Mouse (Mus musculus) CH12.LX (cell line): ENCODE measurements around the gene Cdc40. TPM values are rescaled to one million over a fixed set of nuclear protein-coding genes. Genes with fewer than 3 reads are reported as not detected.

ENCODE experiments used
- DNase-seq: peaks from one replicate; pipeline ENCODE4 v3.0.0-alpha.2; 2013; ENCODE audit errors: extremely low read depth
- H3K27ac ChIP-seq: 2 replicates; pipeline ENCODE4 v1.5.1; 2012; ENCODE audit warnings: low read depth, mild to moderate bottlenecking, control low read depth, moderate library complexity; ENCODE audit not compliant: insufficient read depth
- H3K27me3 ChIP-seq: replicated peaks from 2 replicates; pipeline ENCODE3; 2012; ENCODE audit warnings: inconsistent platforms
- H3K36me3 ChIP-seq, 2 experiments: replicated peaks in 1 of 2; 2 replicates each; pipeline versions ENCODE3 to v1.6.1; 2012; ENCODE audit warnings: inconsistent platforms in 1 of 2, low read length in 1 of 2, mild to moderate bottlenecking in 1 of 2, mixed read lengths in 1 of 2, moderate library complexity in 1 of 2; ENCODE audit not compliant: control insufficient read depth in 1 of 2, insufficient read depth in 1 of 2
- H3K4me1 ChIP-seq, 2 experiments: 2 replicates each; pipeline ENCODE4 v1.6.1; 2012; ENCODE audit warnings: inconsistent platforms in 1 of 2, moderate library complexity in 1 of 2; ENCODE audit not compliant: insufficient read depth in 2 of 2, control insufficient read depth in 1 of 2
- H3K4me2 ChIP-seq: 2 replicates; pipeline ENCODE4 v1.6.1; 2012; ENCODE audit warnings: low read depth, mild to moderate bottlenecking, control low read depth; ENCODE audit not compliant: poor library complexity, insufficient read depth, severe bottlenecking
- H3K4me3 ChIP-seq, 3 experiments: fragments of 150-350 bp in 1 of 3; sonication (generic) in 1 of 3; replicated peaks in 1 of 3; 2 replicates each; pipeline versions ENCODE3 to v1.5.1; 2011 to 2012; ENCODE audit warnings: low read depth in 2 of 3, low read length in 2 of 3, mild to moderate bottlenecking in 2 of 3, moderate library complexity in 2 of 3, control low read depth in 1 of 3, improper control_type of control experiment in 1 of 3, inconsistent platforms in 1 of 3, mixed read lengths in 1 of 3; ENCODE audit not compliant: poor library complexity in 1 of 3
- H3K79me2 ChIP-seq: replicated peaks from 2 replicates; pipeline ENCODE4 v1.6.1; 2012; ENCODE audit warnings: mild to moderate bottlenecking, moderate library complexity; ENCODE audit not compliant: control insufficient read depth, poor library complexity, insufficient read depth, severe bottlenecking; ENCODE audit errors: extremely low read depth
- H3K9ac ChIP-seq: 2 replicates; pipeline ENCODE4 v1.6.1; 2012; ENCODE audit warnings: low read depth, mild to moderate bottlenecking, control low read depth, moderate library complexity; ENCODE audit not compliant: insufficient read depth
- H3K9me3 ChIP-seq: replicated peaks from 2 replicates; pipeline ENCODE3; 2012; ENCODE audit warnings: low read length, inconsistent platforms, mixed read lengths
- BHLHE40 ChIP-seq: IDR thresholded peaks from 2 replicates; pipeline ENCODE4 v1.6.1; 2011; ENCODE audit warnings: mild to moderate bottlenecking, low read depth, low read length, improper control_type of control experiment
- CHD1 ChIP-seq: IDR thresholded peaks from 2 replicates; pipeline ENCODE4 v1.6.1; 2012; ENCODE audit warnings: low read depth, low read length, improper control_type of control experiment, inconsistent platforms
- CHD2 ChIP-seq: IDR thresholded peaks from 2 replicates; pipeline ENCODE4 v1.6.1; 2011; ENCODE audit warnings: low read length, improper control_type of control experiment
- CTCF ChIP-seq, 2 experiments: IDR thresholded peaks in 1 of 2; conservative IDR thresholded peaks in 1 of 2; 2 replicates each; pipeline ENCODE4 v1.5.1; 2011 to 2012; ENCODE audit warnings: low read depth in 2 of 2, low read length in 2 of 2, improper control_type of control experiment in 1 of 2, inconsistent platforms in 1 of 2, mild to moderate bottlenecking in 1 of 2, moderate library complexity in 1 of 2
- E2F4 ChIP-seq: IDR thresholded peaks from 2 replicates; pipeline ENCODE4 v1.6.1; 2011; ENCODE audit warnings: low read depth, low read length, improper control_type of control experiment; ENCODE audit not compliant: insufficient replicate concordance
- ELF1 ChIP-seq: IDR thresholded peaks from 2 replicates; pipeline ENCODE4 v1.6.1; 2014; ENCODE audit warnings: low read depth, mild to moderate bottlenecking, inconsistent platforms, low read length, improper control_type of control experiment
- EP300 ChIP-seq: IDR thresholded peaks from 2 replicates; pipeline ENCODE4 v1.6.1; 2011; ENCODE audit warnings: low read length, improper control_type of control experiment
- ETS1 ChIP-seq: conservative IDR thresholded peaks from 2 replicates; pipeline ENCODE4 v1.6.1; 2012; ENCODE audit warnings: low read depth, mild to moderate bottlenecking, inconsistent platforms, low read length, improper control_type of control experiment, moderate library complexity
- GABPA ChIP-seq: IDR thresholded peaks from 2 replicates; pipeline ENCODE4 v1.6.1; 2012; ENCODE audit warnings: low read depth, low read length, improper control_type of control experiment, inconsistent platforms; ENCODE audit not compliant: insufficient replicate concordance
- KAT2A ChIP-seq: IDR thresholded peaks from 2 replicates; pipeline ENCODE4 v1.6.1; 2012; ENCODE audit warnings: low read length, improper control_type of control experiment, inconsistent platforms; ENCODE audit not compliant: insufficient replicate concordance
- MAFK ChIP-seq: IDR thresholded peaks from 2 replicates; pipeline ENCODE4 v1.6.1; 2011; ENCODE audit warnings: low read length, improper control_type of control experiment; ENCODE audit not compliant: insufficient replicate concordance
- MAX ChIP-seq: IDR thresholded peaks from 2 replicates; pipeline ENCODE4 v1.6.1; 2011; ENCODE audit warnings: low read length, improper control_type of control experiment
- MEF2A ChIP-seq: IDR thresholded peaks from 2 replicates; pipeline ENCODE4 v1.6.1; 2014; ENCODE audit warnings: low read depth, mild to moderate bottlenecking, inconsistent platforms, low read length, improper control_type of control experiment, borderline replicate concordance
- MXI1 ChIP-seq: IDR thresholded peaks from 2 replicates; pipeline ENCODE4 v1.6.1; 2011; ENCODE audit warnings: mild to moderate bottlenecking, low read depth, low read length, improper control_type of control experiment
- MYC ChIP-seq: IDR thresholded peaks from 2 replicates; pipeline ENCODE4 v1.6.1; 2011; ENCODE audit warnings: low read depth, mild to moderate bottlenecking, improper control_type of control experiment, low read length
- NELFE ChIP-seq: IDR thresholded peaks from 2 replicates; pipeline ENCODE4 v1.6.1; 2011; ENCODE audit warnings: low read depth, low read length, improper control_type of control experiment
- NRF1 ChIP-seq: IDR thresholded peaks from 2 replicates; pipeline ENCODE4 v1.6.1; 2014; ENCODE audit warnings: low read depth, mild to moderate bottlenecking, inconsistent platforms, low read length, improper control_type of control experiment, moderate library complexity
- PAX5 ChIP-seq: IDR thresholded peaks from 2 replicates; pipeline ENCODE4 v1.6.1; 2012; ENCODE audit warnings: low read length, inconsistent platforms, mixed read lengths
- POLR2A ChIP-seq: IDR thresholded peaks from 2 replicates; pipeline ENCODE4 v1.6.1; 2011; ENCODE audit warnings: low read depth, mild to moderate bottlenecking, improper control_type of control experiment, low read length
- POLR2AphosphoS2 ChIP-seq: IDR thresholded peaks from 2 replicates; pipeline ENCODE4 v1.6.1; 2011; ENCODE audit warnings: low read depth, low read length, improper control_type of control experiment
- RCOR1 ChIP-seq: conservative IDR thresholded peaks from 2 replicates; pipeline ENCODE4 v1.6.1; 2012; ENCODE audit warnings: low read depth, mild to moderate bottlenecking, inconsistent platforms, low read length, improper control_type of control experiment
- SIN3A ChIP-seq: IDR thresholded peaks from 2 replicates; pipeline ENCODE4 v1.6.1; 2012; ENCODE audit warnings: low read length, improper control_type of control experiment, inconsistent platforms
- SMC3 ChIP-seq: IDR thresholded peaks from 2 replicates; pipeline ENCODE4 v1.6.1; 2011; ENCODE audit warnings: low read depth, low read length, improper control_type of control experiment
- TCF12 ChIP-seq: IDR thresholded peaks from 2 replicates; pipeline ENCODE4 v1.6.1; 2014; ENCODE audit warnings: low read depth, mild to moderate bottlenecking, inconsistent platforms, low read length, improper control_type of control experiment
- USF1 ChIP-seq: IDR thresholded peaks from 2 replicates; pipeline ENCODE4 v1.6.1; 2014; ENCODE audit warnings: low read depth, mild to moderate bottlenecking, inconsistent platforms, low read length, improper control_type of control experiment
- USF2 ChIP-seq: conservative IDR thresholded peaks from 2 replicates; pipeline ENCODE4 v1.6.1; 2011; ENCODE audit warnings: low read depth, low read length, improper control_type of control experiment
- ZC3H11A ChIP-seq: IDR thresholded peaks from 2 replicates; pipeline ENCODE4 v1.6.1; 2012; ENCODE audit warnings: low read depth, mild to moderate bottlenecking, inconsistent platforms, low read length, improper control_type of control experiment
- dilution Hi-C: fragments of 300-500 bp; cut with MboI; formaldehyde crosslinking; loops from 2 replicates; pipeline ENCODE4 v1.14.3; 2020; ENCODE audit warnings: low sequenced_read_pairs; ENCODE audit not compliant: extremely low pct_unique_long_range_greater_than_20kb, extremely low pct_ligation_motif_present
- in situ Hi-C: fragments of 300-500 bp; cut with MboI; formaldehyde crosslinking; loops from 3 replicates; pipeline ENCODE4 v1.14.3; 2019; ENCODE audit warnings: low sequenced_read_pairs, low pct_ligation_motif_present, low pct_unique_long_range_greater_than_20kb, mixed read lengths
- polyA plus RNA-seq: library from polyadenylated mRNA; unstranded; fragments of >175 nt; gene quantifications from 2 replicates; pipeline ENCODE4 v1.2.1, GENCODE M21; 2012; ENCODE audit warnings: low read depth; ENCODE audit not compliant: insufficient read length
- total RNA-seq, 2 experiments: library from RNA; depleted of rRNA; stranded (reverse); fragments of 300-350 nt in 1 of 2; fragments of >200 nt in 1 of 2; gene quantifications; 2 replicates each; pipeline ENCODE4 v1.2.3; 2012 to 2014

The Cdc40 gene
- total and polyA plus RNA-seq, 3 experiments, result 10.6 to 36.0 (median 13.6) TPM

- Histone ChIP-seq H3K4me1 (peaks cover 0 to 16% of the 10 kb centered on the region in 2 experiments; a peak in 2 of 4 replicates), H3K36me3 (peaks cover 0 to 34% of the 10 kb centered on the region in 2 experiments), H3K4me2 (peak overlapping the region; percentile 15; the same call in 1 of the 2 replicates), H3K79me2 (peaks cover 23% of the 10 kb centered on the region), H3K4me3 (no peak overlapping the region)
- no peak for DNase-seq
- in situ Hi-C loops (no loop called here), dilution Hi-C loops (no loop called here)
- TF ChIP-seq CTCF (conservative IDR thresholded peaks at IDR 0.05 in 1 of 2, IDR thresholded peaks at IDR 0.05 in 1 of 2; ENCODE audit: low read depth in 2 of 2, low read length in 2 of 2) (no peak), E2F4 (no peak), SMC3 (no peak), KAT2A (no peak), PAX5 (no peak), ETS1 (no peak), EP300 (no peak), POLR2A (no peak), USF1 (no peak), CHD2 (no peak), GABPA (no peak), USF2 (no peak), SIN3A (no peak), BHLHE40 (no peak)
- TF ChIP-seq, all 38 proteins: peak for 0
- H3K27ac ChIP-seq, result no peak overlapping the region
- H3K9me3 ChIP-seq, result no peaks in the 10 kb centered on the region
- peaks cover 22% of the 10 kb centered on the region for H3K27me3 ChIP-seq
- H3K9ac ChIP-seq, result no peak overlapping the region
Observed at GRCm38 (mm10) chr10:40881236-40881635, 1.9 kb downstream of the Cdc40 start.

DNA sequence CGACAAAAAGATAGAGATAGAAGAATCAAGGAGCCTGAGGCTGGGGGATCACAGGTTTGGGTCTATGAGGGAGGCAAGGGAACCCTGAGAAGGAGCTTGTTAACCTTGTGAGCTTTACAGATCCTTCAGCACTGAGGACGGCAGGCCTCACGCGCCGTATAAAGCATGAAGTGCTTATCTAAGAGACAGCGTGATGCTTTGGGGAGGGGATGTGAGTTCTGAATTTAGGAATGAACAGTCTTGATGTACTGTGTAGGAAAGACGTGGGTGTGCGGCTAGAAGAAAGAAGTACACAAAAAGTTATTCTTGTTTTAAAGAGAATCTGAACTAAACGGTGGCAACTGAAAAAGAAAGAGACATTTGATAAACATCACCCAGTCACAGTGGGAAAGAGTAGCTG, 3.1 kb downstream of the Cdc40 start:
- no peak for TF ChIP-seq POLR2AphosphoS2
- no peak for TF ChIP-seq MAX
- no peak for TF ChIP-seq KAT2A
- TF ChIP-seq MEF2A, result no peak
- no peak for TF ChIP-seq RCOR1
- no peak for TF ChIP-seq GABPA
- no peak for TF ChIP-seq USF2
- no peak for TF ChIP-seq MAFK
- no peak for TF ChIP-seq ELF1
- no peak for TF ChIP-seq MYC
- no peak for TF ChIP-seq MXI1
- TF ChIP-seq CTCF (conservative IDR thresholded peaks at IDR 0.05 in 1 of 2, IDR thresholded peaks at IDR 0.05 in 1 of 2; ENCODE audit: low read depth in 2 of 2, low read length in 2 of 2), result no peak
- no peak for TF ChIP-seq EP300
- no peak for TF ChIP-seq CHD1
- no peak for TF ChIP-seq POLR2A
- no peak for TF ChIP-seq TCF12
- TF ChIP-seq NRF1, result no peak
- no peak for TF ChIP-seq NELFE
- TF ChIP-seq E2F4, result no peak
- no peak for TF ChIP-seq ZC3H11A
- dilution Hi-C loops, result no loop called here
- H3K9ac ChIP-seq, result no peak overlapping the region
- peaks cover 0 to 16% of the 10 kb centered on the region in 2 experiments; a peak in 2 of 4 replicates for H3K4me1 ChIP-seq
- H3K4me3 ChIP-seq, result no peak overlapping the region
- H3K4me2 ChIP-seq, result no peak overlapping the region
- peaks cover 15% of the 10 kb centered on the region for H3K27me3 ChIP-seq
- peaks cover 4 to 46% of the 10 kb centered on the region in 2 experiments for H3K36me3 ChIP-seq
- H3K9me3 ChIP-seq, result no peaks in the 10 kb centered on the region
- DNase-seq, result no peak
- peaks cover 26% of the 10 kb centered on the region for H3K79me2 ChIP-seq
- in situ Hi-C loops, result no loop called here
- no peak overlapping the region for H3K27ac ChIP-seq
